Mouse (Mus musculus) limb, embryonic 11.5 days (tissue): ENCODE results near the gene Hrg. TPM values are rescaled to one million over a fixed set of nuclear protein-coding genes. Genes with fewer than 3 reads are reported as not detected.

Experiments
- ATAC-seq: fragments of 200-750 bp; cut with Nextera tagmentation; 2 replicates; pipeline ENCODE4 v1.8.0; 2017; ENCODE audit warnings: low read depth; ENCODE audit not compliant: insufficient number of reproducible peaks, low FRiP score, low TSS enrichment
- DNase-seq: peaks from one replicate; pipeline ENCODE4 v3.0.0-alpha.2; 2015; ENCODE audit warnings: low spot score
- H3K27ac ChIP-seq: fragments of 300-500 bp; sonication (generic); replicated peaks from 2 replicates; pipeline ENCODE4 v1.5.1; 2014; ENCODE audit warnings: low read depth, mild to moderate bottlenecking, low read length
- H3K27me3 ChIP-seq: fragments of 300-500 bp; sonication (generic); 2 replicates; pipeline ENCODE4 v1.6.1; 2014; ENCODE audit warnings: mild to moderate bottlenecking, low read length, mixed read lengths; ENCODE audit not compliant: control insufficient read depth, insufficient read depth
- H3K36me3 ChIP-seq: fragments of 300-500 bp; sonication (generic); 2 replicates; pipeline ENCODE4 v1.6.1; 2014; ENCODE audit warnings: mild to moderate bottlenecking, low read length, moderate library complexity, mixed read lengths; ENCODE audit not compliant: control insufficient read depth, insufficient read depth
- H3K4me1 ChIP-seq: fragments of 300-500 bp; sonication (generic); 2 replicates; pipeline ENCODE4 v1.6.1; 2014; ENCODE audit warnings: low read length, mixed read lengths; ENCODE audit not compliant: control insufficient read depth, insufficient read depth
- H3K4me2 ChIP-seq: fragments of 300-500 bp; sonication (generic); 2 replicates; pipeline ENCODE4 v1.6.1; 2014; ENCODE audit warnings: low read depth, mild to moderate bottlenecking, moderate library complexity; ENCODE audit not compliant: severe bottlenecking
- H3K4me3 ChIP-seq: fragments of 300-500 bp; sonication (generic); 2 replicates; pipeline ENCODE4 v1.5.1; 2014; ENCODE audit warnings: low read depth, low read length
- H3K9ac ChIP-seq: fragments of 300-500 bp; sonication (generic); 2 replicates; pipeline ENCODE4 v1.6.1; 2014; ENCODE audit warnings: mild to moderate bottlenecking, low read length
- H3K9me3 ChIP-seq: fragments of 300-500 bp; sonication (generic); 2 replicates; pipeline ENCODE4 v1.6.1; 2016; ENCODE audit warnings: low read length; ENCODE audit not compliant: control insufficient read depth
- WGBS: fragments of 180-500 bp; shearing (Covaris S2); extraction: QIAGEN DNeasy Blood & Tissue Kit; methylation state at CpG from one replicate; pipeline ENCODE4 v1.1.7; 2014; 5-methylcytosine and 5-hydroxymethylcytosine counted together
- polyA plus RNA-seq: library from polyadenylated mRNA; unstranded; fragments of >200 nt; fragmentation: Nextera tagmentation; extraction: Ambion mirVana; gene quantifications from 2 replicates; pipeline ENCODE4 v1.2.1, GENCODE M21; 2014

Hrg gene
- polyA plus RNA-seq, 1 experiment from 2014 or later: not detected

DNA sequence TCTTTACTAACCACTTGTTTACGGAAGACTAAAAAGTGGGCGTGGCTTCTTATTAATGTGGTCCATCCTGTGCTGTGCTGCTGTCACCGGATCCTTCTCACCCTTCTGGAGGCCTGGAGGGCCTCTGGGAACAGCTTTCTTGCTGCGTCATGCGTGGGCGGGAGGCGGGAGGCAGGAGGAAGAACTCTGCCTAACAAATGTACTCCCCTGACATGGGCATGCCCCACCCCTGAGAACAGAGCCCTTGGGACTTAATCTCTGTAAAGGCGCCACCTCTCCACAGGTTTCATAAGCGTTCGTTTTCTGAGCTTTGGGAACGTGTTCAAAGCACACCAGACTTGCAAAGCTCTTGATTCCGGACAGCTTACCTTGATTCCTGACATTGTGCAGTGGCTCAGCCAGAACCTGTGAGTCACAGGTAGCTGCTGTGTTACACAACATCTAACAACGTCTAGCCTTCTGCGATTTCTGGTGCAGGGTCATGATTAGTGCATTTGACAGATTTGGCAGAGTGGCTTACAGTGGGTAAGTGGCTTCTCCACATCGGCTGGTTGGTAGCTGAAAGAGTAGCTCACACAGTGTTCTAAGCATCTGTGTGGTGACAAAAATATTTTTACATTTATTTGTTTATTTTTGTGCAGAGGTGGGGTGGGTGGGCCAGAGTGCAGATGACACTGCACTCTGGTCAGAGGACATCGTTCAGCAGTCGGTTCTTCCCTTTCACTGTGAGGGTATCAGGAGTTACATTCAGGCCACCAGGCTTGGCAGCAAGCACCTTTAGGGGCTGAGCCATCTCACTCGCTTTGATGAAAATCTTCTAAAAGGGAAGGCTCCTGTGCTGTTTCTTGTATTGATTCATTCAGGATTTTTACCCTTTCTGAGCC lies 30.7 kb upstream of the Hrg start:
- H3K36me3 ChIP-seq: no peaks in the 10 kb centered on the region
- 61% methylated on average over 18 of the region's 18 CpGs for WGBS
- H3K4me3 ChIP-seq: no peak overlapping the region
- no peak overlapping the region for H3K27ac ChIP-seq
- ATAC-seq: no peak
- DNase-seq: peak; percentile 31
- H3K4me1 ChIP-seq: peaks cover 4% of the 10 kb centered on the region; the same call in 1 of the 2 replicates
- H3K9me3 ChIP-seq: no peaks in the 10 kb centered on the region
- no peak overlapping the region for H3K9ac ChIP-seq
- H3K27me3 ChIP-seq: no peaks in the 10 kb centered on the region
- no peak overlapping the region for H3K4me2 ChIP-seq

DNA sequence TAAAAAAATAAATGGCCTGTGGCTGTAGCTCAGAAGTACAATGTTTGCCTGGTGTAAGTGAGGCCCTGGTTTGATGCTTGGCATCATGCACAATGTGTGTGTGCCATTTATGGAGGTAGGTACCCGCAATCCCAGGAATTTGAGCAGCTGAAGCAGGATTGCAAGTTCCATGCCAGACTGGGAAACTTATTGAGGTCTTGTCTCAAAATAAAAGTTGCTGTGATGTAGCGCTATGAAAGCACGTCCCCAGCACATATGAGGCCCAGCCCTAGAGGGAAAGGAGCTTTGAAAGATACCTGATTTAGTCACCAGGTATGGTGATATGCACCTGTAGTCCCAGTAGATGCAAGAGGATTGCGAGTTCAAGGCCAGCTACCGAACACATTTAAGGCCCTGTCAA lies 29.1 kb upstream of the Hrg start:
- DNase-seq (no peak), ATAC-seq (no peak)
- H3K27ac ChIP-seq: no peak overlapping the region
- H3K4me2 ChIP-seq: no peak overlapping the region
- H3K9me3 ChIP-seq: no peaks in the 10 kb centered on the region
- 93% methylated on average over 5 of the region's 5 CpGs for WGBS
- H3K9ac ChIP-seq: no peak overlapping the region
- no peaks in the 10 kb centered on the region for H3K36me3 ChIP-seq
- H3K27me3 ChIP-seq: no peaks in the 10 kb centered on the region
- no peak overlapping the region for H3K4me3 ChIP-seq
- peaks cover 4% of the 10 kb centered on the region; the same call in 1 of the 2 replicates for H3K4me1 ChIP-seq

DNA sequence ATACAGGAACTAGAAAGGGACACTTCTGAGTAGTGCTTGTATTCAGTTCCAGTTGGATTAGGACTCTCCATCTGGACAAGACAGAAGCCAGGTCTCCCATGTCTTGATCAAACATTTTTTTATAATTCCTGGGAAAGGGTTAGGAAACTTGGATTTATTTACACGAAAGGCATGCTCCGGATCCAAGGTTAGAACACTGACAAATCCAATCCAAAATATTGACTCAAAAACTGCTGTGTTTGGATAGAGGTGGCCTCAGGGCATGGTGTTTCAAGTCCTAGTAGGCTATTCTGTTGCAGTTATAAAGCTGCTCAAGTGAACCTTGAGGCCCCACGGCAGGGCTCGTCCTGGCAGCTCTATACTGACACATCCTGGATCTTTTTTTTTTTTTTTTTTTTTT lies 28.4 kb upstream of the Hrg start:
- Histone ChIP-seq H3K9ac (no peak overlapping the region), H3K36me3 (no peaks in the 10 kb centered on the region), H3K4me2 (no peak overlapping the region), H3K27me3 (no peaks in the 10 kb centered on the region), H3K27ac (no peak overlapping the region), H3K9me3 (no peaks in the 10 kb centered on the region), H3K4me1 (peaks cover 4% of the 10 kb centered on the region; the same call in 1 of the 2 replicates), H3K4me3 (no peak overlapping the region)
- 89% methylated on average over 4 of the region's 4 CpGs for WGBS
- DNase-seq: no peak
- no peak for ATAC-seq

DNA sequence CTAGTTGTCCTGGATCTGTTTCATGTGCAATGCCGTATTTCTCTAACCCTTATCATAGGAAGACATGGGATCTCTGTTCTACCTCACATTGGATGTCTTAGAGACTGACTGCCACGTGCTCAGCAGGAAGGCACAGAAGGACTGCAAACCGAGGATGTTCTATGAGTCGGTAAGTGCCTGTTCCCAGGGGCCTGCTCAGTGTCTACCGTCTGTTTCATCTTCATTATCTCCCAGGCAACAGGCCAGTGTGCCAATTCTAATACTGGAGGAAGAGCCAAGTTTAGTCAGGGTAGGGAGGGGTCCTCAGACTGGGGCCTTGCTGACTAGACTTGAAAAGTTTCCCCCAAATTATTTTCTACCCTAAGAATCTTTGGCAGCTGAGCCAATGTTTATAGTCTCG lies 21.3 kb upstream of the Hrg start:
- DNase-seq: no peak
- WGBS: 87% methylated on average over 6 of the region's 6 CpGs
- Histone ChIP-seq H3K4me1 (no peaks in the 10 kb centered on the region), H3K36me3 (no peaks in the 10 kb centered on the region), H3K4me2 (no peak overlapping the region), H3K9me3 (no peaks in the 10 kb centered on the region), H3K4me3 (no peak overlapping the region), H3K27ac (no peak overlapping the region), H3K27me3 (no peaks in the 10 kb centered on the region), H3K9ac (no peak overlapping the region)
- ATAC-seq: no peak

DNA sequence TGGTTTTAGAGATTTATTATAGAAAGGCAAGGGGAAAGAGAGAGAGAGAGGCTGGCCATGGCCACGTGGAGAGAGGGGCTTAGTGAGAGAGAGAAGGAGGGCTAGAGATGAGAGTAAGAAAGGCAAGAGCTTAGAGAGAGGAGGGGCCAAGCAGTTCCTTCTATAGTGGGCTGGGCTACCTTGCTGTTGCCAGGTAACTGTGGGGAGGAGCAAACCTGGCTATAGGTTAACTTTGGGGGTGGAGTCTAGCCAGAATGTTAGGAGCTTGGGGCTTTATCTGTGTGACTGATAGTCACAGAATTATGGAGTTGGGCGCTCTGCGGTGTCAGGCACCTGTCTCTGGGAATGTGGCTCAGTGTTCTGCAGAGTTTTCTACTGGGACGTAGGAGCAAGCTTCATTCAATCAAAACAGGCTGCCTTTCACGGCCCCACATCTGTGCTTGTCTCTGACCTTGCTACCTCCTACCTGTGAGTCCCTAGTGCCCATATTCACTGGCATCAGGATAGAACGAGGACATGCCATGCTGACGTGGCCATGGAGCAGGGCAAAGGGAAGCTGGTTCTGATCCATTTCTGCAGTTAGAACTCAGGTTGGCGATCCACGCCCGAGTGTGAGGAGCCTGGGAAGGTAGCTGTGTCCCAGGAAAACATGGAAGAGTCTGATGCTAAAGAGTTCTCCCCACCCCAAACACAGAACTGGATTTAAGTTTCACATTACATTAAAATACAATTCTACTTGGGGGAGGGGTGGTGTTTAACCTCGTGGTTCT lies 19.3 kb upstream of the Hrg start:
- Histone ChIP-seq H3K36me3 (no peaks in the 10 kb centered on the region), H3K4me1 (no peaks in the 10 kb centered on the region), H3K4me3 (no peak overlapping the region), H3K27me3 (no peaks in the 10 kb centered on the region), H3K4me2 (no peak overlapping the region), H3K9ac (no peak overlapping the region), H3K27ac (no peak overlapping the region), H3K9me3 (no peaks in the 10 kb centered on the region)
- ATAC-seq: no peak
- no peak for DNase-seq
- 82% methylated on average over 11 of the region's 11 CpGs for WGBS

DNA sequence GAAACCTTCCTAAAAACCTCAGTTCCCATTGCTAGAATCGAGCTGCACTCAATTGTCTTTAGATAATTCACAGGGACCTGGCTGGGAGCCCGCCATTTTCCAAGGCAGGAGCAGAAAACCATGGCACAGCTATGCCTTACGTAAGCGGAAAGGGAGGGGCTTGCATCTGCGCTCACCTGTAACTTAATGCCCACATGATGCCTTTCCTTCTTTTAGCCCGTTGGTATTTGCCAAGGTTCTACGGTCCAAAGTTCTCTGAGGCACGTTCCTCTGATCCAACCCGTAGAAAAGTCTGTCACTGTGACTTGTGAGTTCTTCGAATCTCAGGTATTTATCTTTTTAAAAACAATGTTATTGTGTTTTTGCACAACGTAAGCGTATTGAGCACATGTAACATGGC lies 13.2 kb upstream of the Hrg start:
- Histone ChIP-seq H3K4me1 (no peaks in the 10 kb centered on the region), H3K9ac (no peak overlapping the region), H3K4me2 (no peak overlapping the region), H3K4me3 (no peak overlapping the region), H3K27me3 (no peaks in the 10 kb centered on the region), H3K27ac (no peak overlapping the region), H3K36me3 (no peaks in the 10 kb centered on the region), H3K9me3 (no peaks in the 10 kb centered on the region)
- DNase-seq (no peak), ATAC-seq (no peak)
- 91% methylated on average over 12 of the region's 12 CpGs for WGBS

DNA sequence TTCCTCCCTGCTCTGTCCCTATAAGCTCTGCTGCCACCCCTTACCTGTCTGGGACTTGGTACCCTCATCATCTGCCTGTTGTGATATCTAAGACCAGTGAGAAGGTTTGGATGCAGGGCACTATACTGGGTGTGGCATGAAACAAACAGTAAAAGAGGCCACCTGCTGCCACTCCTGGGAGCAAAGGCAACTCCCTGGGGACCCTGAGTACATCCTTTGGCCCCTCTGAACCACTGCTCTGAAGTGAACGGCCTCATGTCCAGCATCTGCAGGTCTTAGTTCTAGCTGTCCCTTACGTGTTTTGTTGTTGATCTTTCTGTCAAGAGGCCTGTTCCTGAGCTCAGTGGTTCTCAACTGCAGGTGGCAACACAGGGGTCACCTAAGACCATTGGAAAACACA lies 12.3 kb upstream of the Hrg start:
- Histone ChIP-seq H3K27ac (no peak overlapping the region), H3K36me3 (no peaks in the 10 kb centered on the region), H3K9ac (no peak overlapping the region), H3K4me1 (no peaks in the 10 kb centered on the region), H3K27me3 (no peaks in the 10 kb centered on the region), H3K9me3 (no peaks in the 10 kb centered on the region), H3K4me2 (no peak overlapping the region), H3K4me3 (no peak overlapping the region)
- no peak for DNase-seq
- no peak for ATAC-seq
- 89% methylated on average over 2 of the region's 2 CpGs for WGBS

DNA sequence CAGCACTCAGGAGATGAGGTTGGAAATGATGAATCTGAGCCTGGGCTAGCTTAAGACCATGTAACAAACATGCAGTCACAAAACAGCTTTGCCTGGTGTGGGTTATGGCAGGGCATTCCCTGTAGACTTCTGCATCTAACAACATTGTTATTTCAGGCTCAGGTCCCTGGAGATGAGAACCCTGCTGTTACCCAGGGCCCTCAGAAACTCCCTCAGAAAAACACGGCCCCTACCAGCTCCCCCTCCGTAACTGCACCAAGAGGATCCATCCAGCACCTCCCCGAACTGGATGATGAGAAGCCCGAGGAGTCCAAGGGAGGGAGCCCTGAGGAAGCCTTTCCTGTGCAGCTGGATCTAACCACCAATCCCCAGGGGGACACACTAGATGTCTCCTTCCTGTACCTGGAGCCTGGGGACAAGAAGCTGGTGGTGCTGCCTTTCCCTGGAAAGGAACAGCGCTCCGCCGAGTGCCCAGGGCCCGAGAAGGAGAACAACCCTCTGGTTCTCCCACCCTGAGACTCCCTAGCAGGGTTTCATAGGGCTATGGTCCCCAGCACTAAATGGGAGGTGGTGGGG lies 11.7 kb upstream of the Hrg start:
- WGBS: 82% methylated on average over 8 of the region's 8 CpGs
- no peak overlapping the region for H3K4me2 ChIP-seq
- H3K4me1 ChIP-seq: no peaks in the 10 kb centered on the region
- no peak overlapping the region for H3K4me3 ChIP-seq
- DNase-seq (no peak), ATAC-seq (no peak)
- H3K9me3 ChIP-seq: no peaks in the 10 kb centered on the region
- H3K27me3 ChIP-seq: no peaks in the 10 kb centered on the region
- H3K36me3 ChIP-seq: no peaks in the 10 kb centered on the region
- H3K9ac ChIP-seq: no peak overlapping the region
- no peak overlapping the region for H3K27ac ChIP-seq
